Mouse (Mus musculus) cortical plate, adult 2 months (tissue): ENCODE data around the gene Zfp800.

Source experiments
- CTCF ChIP-seq: fragments of 200-500 bp; IDR thresholded peaks from 2 replicates; pipeline ENCODE4 v1.5.1; 2011; ENCODE audit warnings: mild to moderate bottlenecking, control low read depth, low read length; ENCODE audit not compliant: insufficient read depth; ENCODE audit errors: extremely low read depth
- POLR2A ChIP-seq: fragments of 200-500 bp; IDR thresholded peaks from 2 replicates; pipeline ENCODE4 v1.6.1; 2011; ENCODE audit warnings: mild to moderate bottlenecking, low read length, control low read depth; ENCODE audit not compliant: insufficient read depth; ENCODE audit errors: extremely low read depth

DNA sequence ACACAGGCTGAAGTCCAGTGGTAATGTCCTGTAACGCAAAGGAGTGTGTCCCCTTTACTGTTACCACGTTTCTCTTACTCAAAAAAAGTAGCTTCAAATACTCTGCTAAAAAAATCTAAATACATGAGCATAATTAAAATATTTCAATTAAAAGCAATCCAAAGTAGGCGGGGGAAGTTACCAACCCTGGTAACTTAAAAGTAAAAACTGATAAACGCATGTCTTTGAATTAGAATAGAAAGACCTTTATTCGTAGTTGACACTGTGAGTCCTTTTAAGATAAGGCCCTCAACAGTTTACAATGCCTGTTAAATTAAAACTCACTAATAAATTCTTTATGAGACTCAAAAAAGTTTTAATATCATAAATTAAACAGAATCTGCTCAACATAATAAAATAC lies 138.1 kb downstream of the Zfp800 start:
- no peak for TF ChIP-seq POLR2A
- no peak for TF ChIP-seq CTCF
